Mouse (Mus musculus) frontal cortex, postnatal 25 days (tissue): Measurements from ENCODE around the gene Smim5.
A peak's percentile ranks its signal among the peaks of the same experiment; 100 is the strongest.

Source experiments
- DNase-seq, 2 experiments: peaks; one replicate each; pipeline ENCODE4 v3.0.0; 2022; ENCODE audit warnings: low spot score in 2 of 2

Smim5 gene

DNA sequence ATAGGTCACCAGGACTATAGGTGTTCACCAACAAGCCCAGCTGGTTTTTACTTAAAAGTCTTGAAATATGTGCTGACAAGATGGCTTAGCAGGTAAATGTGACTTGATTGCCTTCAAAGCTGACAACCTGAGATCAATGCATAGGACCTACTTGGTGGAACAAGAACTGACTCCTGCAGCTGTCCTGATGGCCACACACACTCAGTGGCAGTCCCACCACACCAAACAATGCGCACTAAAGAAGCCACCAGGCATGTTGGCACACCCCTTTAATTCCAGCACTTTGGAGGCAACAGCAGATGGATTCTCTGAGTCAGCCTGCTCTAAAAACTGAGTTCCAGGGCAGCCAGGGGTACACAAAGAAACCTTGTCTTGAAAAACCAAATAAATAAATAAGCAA lies 22.2 kb downstream of the Smim5 start:
- DNase-seq = no peak

DNA sequence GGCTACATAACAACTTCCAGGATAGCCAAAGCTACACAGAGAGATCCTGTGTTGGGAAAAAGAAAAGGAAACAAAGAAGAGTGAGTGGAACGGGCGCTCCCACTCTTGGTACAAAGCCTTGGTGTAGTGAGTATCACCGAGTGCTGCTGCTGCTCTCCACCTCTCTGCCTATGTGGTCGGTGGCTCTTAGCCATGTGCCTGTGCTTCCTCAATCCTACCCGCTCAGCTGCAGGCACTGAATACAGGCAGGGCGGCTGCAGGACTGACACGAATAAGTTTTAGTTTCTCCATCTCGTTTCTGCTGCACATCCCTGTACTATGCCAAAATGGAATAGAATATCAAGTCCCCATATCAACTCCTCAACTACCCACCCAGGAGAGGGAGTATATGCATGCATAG lies 29.3 kb downstream of the Smim5 start:
- DNase-seq = no peak

DNA sequence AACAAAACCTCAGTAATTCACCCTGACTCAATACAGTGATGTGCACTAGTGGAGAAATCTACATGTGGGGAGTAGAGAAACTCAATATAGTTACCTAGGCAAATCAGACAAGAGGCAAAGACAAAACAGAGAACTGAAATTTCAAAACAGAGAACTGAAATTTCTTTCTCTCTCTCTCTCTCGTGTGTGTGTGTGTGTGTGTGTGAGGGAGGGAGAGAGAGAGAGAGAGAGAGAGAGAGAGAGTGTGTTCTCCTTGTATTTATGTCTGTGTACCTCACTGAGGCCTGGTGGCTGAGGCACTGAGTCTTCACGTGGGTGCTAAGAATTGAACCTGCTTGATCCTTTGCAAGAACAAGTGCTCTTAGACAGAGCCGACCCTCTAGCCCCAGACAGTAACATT lies 30.1 kb downstream of the Smim5 start:
- no peak for DNase-seq

DNA sequence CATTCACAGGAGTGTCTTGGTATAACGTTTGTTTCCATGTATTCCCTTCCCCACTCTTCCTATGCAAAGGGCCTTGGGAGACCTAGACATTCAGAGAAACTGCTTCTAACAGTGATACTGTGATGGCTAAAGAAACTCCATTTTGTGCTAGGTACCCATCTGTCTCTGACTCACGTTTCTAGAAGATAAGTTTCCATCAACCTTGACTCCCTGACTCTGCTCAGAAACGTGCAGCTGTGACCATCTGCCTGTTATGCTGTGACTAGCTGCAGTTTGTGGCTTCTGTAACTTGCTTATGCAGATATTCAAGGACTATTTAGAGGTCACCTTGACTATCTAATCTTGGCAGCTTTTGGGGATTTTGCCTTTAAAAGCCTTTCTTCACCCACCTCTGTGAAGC lies 31.5 kb downstream of the Smim5 start:
- DNase-seq = no peak

DNA sequence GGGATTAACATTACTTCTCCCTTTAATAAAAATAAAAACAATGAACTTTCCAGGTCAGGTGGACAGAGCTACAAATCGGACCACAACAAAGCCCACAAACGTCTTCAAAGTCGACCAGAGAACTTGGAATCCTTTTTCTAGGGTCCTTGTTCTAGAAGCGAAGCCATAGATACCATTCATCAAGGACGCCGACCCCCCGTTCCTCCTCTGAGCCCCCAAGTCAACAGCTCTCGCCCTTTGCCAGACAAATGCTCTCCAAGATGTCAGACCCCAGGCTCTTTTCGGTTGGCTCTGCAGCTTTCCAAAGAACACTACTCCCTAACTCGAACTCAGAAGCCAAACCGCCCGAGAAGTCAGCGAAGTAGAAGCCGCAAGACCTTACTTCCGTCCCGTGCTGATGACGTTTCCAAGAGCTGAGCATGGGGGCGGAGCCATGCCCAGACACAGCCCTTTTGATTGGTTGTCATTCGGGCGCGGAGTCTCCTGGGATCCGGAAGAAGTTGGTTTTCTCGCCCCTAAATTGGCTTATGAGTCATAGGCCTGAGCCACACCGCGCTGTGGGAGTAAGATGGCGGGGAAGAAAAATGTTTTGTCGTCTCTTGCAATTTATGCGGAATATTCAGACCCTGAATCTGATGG lies 33.5 kb downstream of the Smim5 start, which contains the start of the genes Sap30bp and Recql5:
TSS of gene Sap30bp (plus strand) at position 175 of the 639 bp plus-strand sequence.
TSS of gene Recql5 (minus strand) at position 370 of the 639 bp plus-strand sequence.
- peak; percentile 91 to 95 for DNase-seq

DNA sequence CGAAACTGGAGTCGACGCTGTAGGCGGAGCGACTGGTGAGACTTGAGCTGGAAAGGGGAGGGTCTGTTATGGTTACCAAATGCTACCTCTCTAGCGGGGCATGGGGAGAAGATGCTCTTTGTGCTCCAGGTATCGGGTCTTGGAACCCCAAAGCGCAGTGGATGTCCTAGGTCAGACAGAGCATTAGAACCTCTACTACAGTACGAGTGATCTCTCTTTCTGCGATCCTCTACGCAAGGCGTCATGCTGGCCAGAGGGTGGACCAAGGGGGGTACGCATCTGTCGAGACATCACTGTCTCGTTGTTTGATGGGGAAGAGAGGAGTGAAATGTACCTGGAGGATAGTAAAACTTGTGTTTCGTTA lies 34.0 kb downstream of the Smim5 start:
- no peak for DNase-seq

DNA sequence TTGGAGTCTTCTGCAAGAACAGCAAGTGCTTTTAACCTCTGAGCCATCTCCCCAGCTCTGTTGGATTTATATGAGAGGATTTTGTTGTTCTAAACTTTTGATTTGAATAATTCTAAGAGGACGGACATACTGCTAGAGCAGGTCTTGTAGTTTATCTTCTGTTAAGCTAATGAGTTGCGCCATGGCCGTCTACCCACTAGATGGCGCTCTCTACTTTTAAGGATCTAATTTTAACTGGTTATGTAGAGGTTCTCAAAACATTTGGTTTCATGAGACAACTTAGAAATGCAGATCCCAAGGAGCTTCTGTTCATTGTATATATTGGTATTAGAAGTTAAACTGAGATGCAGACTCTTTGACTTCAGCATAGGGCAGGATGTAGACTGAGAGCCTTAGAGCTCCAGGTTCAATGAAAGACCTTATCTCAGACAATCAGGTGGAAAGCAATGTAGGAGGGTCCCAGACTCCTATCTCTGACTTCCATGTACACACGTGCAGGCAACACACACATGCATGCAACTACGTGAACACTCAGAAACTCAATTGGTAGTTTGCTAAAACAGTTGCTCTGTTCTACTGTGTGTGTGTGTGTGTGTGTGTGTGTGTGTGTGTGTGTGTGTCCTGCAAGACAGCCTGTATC lies 40.0 kb downstream of the Smim5 start:
- DNase-seq = peak; percentile 53 to 67

DNA sequence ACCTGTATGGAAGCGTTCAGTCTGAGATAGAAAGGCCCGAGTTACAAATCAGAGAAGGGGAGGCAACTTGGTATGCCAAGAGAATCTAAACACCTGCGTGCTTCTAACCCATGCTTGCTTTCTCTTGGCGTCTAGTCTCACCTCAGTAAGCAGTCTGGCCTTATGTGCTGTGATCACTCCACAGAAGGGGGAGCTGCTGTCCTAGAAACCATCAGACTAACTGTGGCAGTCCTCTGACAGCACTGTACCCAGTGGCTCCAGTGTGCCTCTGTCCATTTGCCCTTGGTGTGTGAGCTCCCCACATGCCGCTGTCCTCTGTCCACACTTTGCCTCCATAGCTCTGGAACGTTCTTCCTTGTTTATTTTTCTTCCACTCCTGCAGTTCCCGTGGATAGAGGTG lies 42.2 kb downstream of the Smim5 start:
- DNase-seq = no peak

DNA sequence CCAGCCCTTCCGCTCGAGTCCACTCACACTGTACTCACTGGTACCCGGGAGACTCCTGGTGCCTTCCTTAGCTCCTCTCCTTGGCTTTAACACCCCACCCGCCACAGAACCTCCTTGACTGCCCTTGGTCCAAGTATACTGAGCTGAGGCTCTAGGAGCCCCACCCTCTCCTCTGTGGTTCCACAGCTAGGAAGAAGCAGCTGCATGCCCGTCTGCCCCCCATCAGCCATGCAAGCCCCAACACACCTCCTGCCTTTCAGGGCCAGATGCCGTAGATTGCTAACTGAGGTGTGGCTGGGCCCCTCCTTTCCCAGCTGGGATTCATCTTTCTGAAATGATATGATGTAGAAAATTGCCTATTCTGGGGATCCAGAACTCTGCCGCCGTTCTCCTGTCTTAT lies 45.5 kb downstream of the Smim5 start:
- DNase-seq = no peak

DNA sequence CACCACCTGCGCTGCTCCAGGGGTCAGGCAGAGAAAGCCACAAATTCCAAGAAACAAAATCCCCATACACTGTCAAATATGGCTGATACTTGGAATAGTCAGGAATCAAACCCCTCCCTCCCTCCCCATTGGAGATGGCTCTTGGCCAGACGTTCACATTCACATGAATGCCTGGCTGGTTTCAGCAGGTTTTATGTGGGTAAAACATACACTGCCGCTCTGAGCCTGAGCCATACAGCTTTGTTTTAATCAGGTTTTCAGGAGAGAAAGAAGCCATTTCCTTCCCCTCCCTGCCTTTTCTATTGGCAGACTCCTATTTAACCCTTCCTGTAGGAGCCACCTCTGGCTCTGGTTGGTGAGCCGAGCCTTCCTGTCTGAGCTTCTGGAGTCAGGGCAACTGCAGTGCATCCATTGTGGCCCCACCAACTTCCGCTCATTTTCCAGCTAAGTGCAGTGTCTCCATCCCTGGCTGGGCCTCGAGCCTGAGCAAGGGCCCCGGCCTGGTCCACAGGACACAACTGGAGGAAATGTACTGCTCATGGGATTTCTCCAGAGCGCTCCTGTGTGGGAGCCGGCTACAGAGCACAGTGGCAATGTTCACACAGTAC lies 46.6 kb downstream of the Smim5 start:
- no peak for DNase-seq

DNA sequence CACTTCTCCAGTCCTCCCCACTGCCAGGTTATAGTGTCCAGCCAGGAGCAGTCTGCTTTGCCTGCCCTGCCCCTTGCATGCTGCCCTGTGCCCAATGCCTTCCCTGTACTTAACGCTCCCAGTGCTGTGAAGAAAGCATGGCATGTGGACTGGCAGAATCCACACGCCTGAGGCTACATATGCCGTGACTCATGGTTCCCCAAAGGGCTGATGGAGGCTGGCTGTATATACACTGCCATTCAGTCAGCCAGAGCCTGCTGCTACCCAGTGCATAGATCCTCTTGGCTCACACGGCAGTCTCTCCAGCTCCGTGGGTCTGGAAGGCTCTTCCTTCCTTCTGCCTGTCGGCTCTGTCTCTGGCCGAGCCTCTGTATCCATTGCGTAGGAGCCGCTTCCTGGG lies 48.5 kb downstream of the Smim5 start:
- no peak for DNase-seq

DNA sequence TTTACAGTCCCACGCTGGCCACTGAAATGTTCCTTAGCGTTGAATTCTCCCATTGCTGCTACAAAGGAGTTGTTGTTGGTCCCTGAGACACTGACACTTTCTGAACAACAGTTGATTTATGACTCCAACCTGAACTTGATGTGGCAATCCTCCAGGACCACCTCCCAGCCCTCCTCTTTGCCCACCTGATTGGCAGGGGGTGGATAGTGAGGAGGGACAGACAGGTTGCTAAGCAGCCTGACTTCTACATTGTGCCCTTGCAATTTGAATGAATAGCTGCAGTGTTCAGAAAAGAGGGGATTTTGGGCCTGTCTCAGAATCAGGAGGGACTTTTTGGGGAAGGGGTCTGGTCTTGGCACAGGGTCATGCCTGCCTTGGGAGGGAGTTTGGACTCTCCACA lies 51.0 kb downstream of the Smim5 start:
- no peak for DNase-seq

DNA sequence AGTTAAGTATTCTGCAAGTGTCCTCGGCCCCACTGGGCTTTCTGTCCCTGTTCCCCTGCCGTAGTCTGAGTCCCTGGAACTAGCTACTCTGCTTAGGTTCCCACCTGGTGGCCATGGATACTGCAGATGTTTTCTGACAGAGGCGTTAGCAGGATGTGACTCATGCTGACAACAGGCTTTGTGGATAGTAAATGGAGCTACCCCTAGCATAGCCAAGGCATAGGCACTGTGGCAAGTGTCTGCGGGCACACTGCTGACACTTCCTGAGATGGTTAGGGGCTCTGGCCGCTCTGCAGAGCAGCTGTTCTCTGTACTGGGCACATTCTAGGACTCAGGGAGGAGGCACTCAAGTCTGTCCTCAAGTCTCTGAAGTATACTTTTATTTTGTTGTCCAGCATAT lies 54.9 kb downstream of the Smim5 start:
- no peak for DNase-seq

DNA sequence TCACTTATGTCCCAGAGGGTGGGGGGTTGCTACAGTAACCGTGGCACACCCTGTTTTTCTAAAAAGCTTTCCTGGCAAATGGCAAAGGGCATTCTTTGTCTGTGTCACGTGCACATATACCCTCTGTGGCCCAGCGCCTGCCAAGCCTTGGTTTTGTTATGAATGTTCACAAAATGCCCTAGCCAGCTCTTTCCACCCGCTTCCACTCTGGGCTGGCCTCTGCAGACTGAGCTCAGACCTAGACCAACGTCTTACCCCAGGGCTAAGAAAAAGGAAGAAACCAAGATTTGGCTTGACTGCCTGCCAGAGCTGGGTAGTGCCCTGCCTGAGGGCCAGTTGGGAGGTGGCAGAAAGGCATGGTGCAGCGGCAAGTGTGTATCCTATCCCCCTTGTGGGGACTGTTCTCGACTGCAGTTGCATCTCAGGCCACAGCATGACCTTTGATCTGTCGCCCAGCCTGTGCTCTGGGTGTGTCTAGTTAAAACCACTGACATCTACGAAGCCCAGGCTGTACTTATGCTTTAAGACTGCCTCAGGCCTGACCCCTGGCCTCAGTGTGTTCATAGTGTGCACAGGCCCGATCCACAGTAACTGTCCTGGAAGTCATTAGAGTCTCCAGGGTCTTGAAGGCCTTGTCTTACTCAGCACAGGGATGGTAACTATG lies 55.6 kb downstream of the Smim5 start:
- DNase-seq = no peak
